Mouse (Mus musculus): ENCODE measurements at regions not wholly inside any gene's neighbourhood (a gene's known extent, or its start where the extent isn't known, plus 50 kb on each side); places are given as distances from the start of the nearest gene placed in this dataset.
"Not testable (repeated sequence)": the region's sequence is repeated elsewhere in the genome, so short reads cannot be mapped to it uniquely, and the experiment has no call there.

DNA sequence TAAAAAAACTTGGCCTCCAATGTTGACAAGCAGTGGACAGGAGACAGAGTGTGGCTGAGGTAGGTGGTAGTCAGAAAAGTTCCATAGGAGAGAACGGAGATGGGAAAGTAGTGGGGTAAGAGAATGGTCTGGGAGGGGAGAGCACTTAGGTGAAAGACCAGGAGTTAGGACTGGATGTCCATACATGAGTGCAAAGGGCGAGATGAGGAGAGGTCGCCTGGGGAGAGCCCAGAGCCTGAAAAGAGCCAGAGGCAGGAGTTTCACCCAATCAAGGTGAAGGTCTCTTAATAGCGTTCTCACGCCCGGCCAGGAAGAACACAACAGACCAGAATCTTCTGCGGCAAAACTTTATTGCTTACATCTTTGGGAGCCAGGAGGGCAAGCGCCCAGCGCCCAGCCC is 60.3 kb upstream of the Lemd2 start:
- TF ChIP-seq POLR2A (IDR thresholded peaks at IDR 0.05; ENCODE audit: low read depth, low read length); CTCF (conservative IDR thresholded peaks at IDR 0.05; ENCODE audit: insufficient read depth, insufficient read length, low read depth, low read length): not testable (repeated sequence)

All from kidney, adult 2 months (tissue).